Mouse (Mus musculus) testis, adult 2 months (tissue): ENCODE measurements around the gene Proca1.

Experiments used
- CTCF ChIP-seq: fragments of 200-500 bp; IDR thresholded peaks from 2 replicates; pipeline ENCODE4 v1.5.1; 2012; ENCODE audit warnings: low read depth, mild to moderate bottlenecking, inconsistent platforms, low read length, moderate library complexity; ENCODE audit not compliant: control insufficient read depth, insufficient read depth, insufficient replicate concordance
- POLR2A ChIP-seq: fragments of 200-500 bp; IDR thresholded peaks from 2 replicates; pipeline ENCODE4 v1.6.1; 2012; ENCODE audit warnings: low read depth, mild to moderate bottlenecking, inconsistent platforms, low read length, moderate library complexity; ENCODE audit not compliant: control insufficient read depth

DNA sequence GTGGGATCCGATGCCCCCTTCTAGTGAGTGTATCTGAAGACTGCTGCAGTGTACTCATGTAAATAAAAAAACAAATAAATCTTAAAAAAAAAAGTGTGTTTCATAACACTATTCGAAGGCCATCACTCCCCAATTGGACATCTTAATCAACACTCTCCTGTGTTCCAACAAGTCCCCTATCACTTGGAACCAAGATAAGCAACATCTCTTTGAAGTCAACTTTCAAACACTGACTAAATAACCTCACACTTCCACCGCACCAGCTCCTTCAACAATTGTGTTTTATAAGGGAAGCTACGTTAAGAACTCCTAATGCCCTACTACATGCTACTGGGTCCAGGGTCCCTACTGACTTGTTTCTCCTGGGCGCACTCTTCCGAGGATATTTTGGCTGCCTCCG lies 10.7 kb upstream of the Proca1 start:
- TF ChIP-seq CTCF (no peak), POLR2A (no peak)
